Mouse (Mus musculus): Measurements from ENCODE around the gene Cd80. TPM values are rescaled to one million over a fixed set of nuclear protein-coding genes. Genes with fewer than 3 reads are reported as not detected.

Cd80 gene
- total and polyA plus RNA-seq, 2 experiments from 2014 or later = 0.33 TPM

GRCm38 (mm10) chr16:38478296-38478695 is 22.9 kb downstream of the Cd80 start:
- Histone ChIP-seq H3K27me3 (ENCODE audit: insufficient read depth, low read length) (no peaks in the 10 kb centered on the region), H3K4me2 (ENCODE audit: low read depth, low read length, poor library complexity, severe bottlenecking) (no peak overlapping the region), H3K4me3 (ENCODE audit: low read depth, low read length) (no peak overlapping the region), H3K9ac (replicated peaks; ENCODE audit: low read length, poor library complexity, severe bottlenecking) (no peak overlapping the region), H3K9me3 (ENCODE audit: low read length) (no peaks in the 10 kb centered on the region), H3K27ac (ENCODE audit: low read depth, low read length) (no peak overlapping the region), H3K36me3 (ENCODE audit: insufficient read depth, low read length) (no peaks in the 10 kb centered on the region), H3K4me1 (ENCODE audit: insufficient read depth, low read length) (no peaks in the 10 kb centered on the region)
- 94% methylated on average over 3 of the region's 3 CpGs for WGBS
- no peak for DNase-seq (ENCODE audit: low spot score)
- no peak for TF ChIP-seq CTCF (IDR thresholded peaks at IDR 0.05)
- no peak for ATAC-seq (ENCODE audit: low FRiP score)

GRCm38 (mm10) chr16:38481327-38481726 is 26.0 kb downstream of the Cd80 start:
- Histone ChIP-seq H3K4me1 (ENCODE audit: insufficient read depth, low read length) (no peaks in the 10 kb centered on the region), H3K27ac (ENCODE audit: low read depth, low read length) (no peak overlapping the region), H3K9ac (replicated peaks; ENCODE audit: low read length, poor library complexity, severe bottlenecking) (no peak overlapping the region), H3K9me3 (ENCODE audit: low read length) (no peaks in the 10 kb centered on the region), H3K27me3 (ENCODE audit: insufficient read depth, low read length) (0 out of 2 replicates have a peak, but pooled peaks cover 3% of the 10 kb centered on the region), H3K4me2 (ENCODE audit: low read depth, low read length, poor library complexity, severe bottlenecking) (no peak overlapping the region), H3K4me3 (ENCODE audit: low read depth, low read length) (no peak overlapping the region), H3K36me3 (ENCODE audit: insufficient read depth, low read length) (no peaks in the 10 kb centered on the region)
- DNase-seq (ENCODE audit: low spot score) (no peak), ATAC-seq (ENCODE audit: low FRiP score) (no peak)
- WGBS = 84% methylated on average over 4 of the region's 4 CpGs
- no peak for TF ChIP-seq CTCF (IDR thresholded peaks at IDR 0.05)

GRCm38 (mm10) chr16:38482780-38483562 is 27.6 kb downstream of the Cd80 start:
- H3K9me3 ChIP-seq (ENCODE audit: low read length) = no peaks in the 10 kb centered on the region
- H3K36me3 ChIP-seq (ENCODE audit: insufficient read depth, low read length) = no peaks in the 10 kb centered on the region
- peak overlapping the region; percentile 36 for H3K4me2 ChIP-seq (ENCODE audit: low read depth, low read length, poor library complexity, severe bottlenecking)
- WGBS = 20% methylated on average over 32 of the region's 32 CpGs
- peak; percentile 64 for TF ChIP-seq CTCF (IDR thresholded peaks at IDR 0.05)
- H3K4me3 ChIP-seq (ENCODE audit: low read depth, low read length) = peak overlapping the region; percentile 22
- ATAC-seq (ENCODE audit: low FRiP score) (peak; percentile 54; the same call in 1 of the 2 replicates), DNase-seq (ENCODE audit: low spot score) (peak; percentile 46)
- H3K27me3 ChIP-seq (ENCODE audit: insufficient read depth, low read length) = 0 out of 2 replicates have a peak, but pooled peaks cover 3% of the 10 kb centered on the region
- no peak overlapping the region for H3K27ac ChIP-seq (ENCODE audit: low read depth, low read length)
- no peak overlapping the region for H3K9ac ChIP-seq (replicated peaks; ENCODE audit: low read length, poor library complexity, severe bottlenecking)
- no peaks in the 10 kb centered on the region for H3K4me1 ChIP-seq (ENCODE audit: insufficient read depth, low read length)

- Histone ChIP-seq H3K36me3 (ENCODE audit: insufficient read depth, low read length) (no peaks in the 10 kb centered on the region), H3K4me3 (ENCODE audit: low read depth, low read length) (peak overlapping the region; percentile 22), H3K4me2 (ENCODE audit: low read depth, low read length, poor library complexity, severe bottlenecking) (peak overlapping the region; percentile 36), H3K27ac (ENCODE audit: low read depth, low read length) (no peak overlapping the region), H3K4me1 (ENCODE audit: insufficient read depth, low read length) (no peaks in the 10 kb centered on the region), H3K9me3 (ENCODE audit: low read length) (no peaks in the 10 kb centered on the region), H3K9ac (replicated peaks; ENCODE audit: low read length, poor library complexity, severe bottlenecking) (no peak overlapping the region), H3K27me3 (ENCODE audit: insufficient read depth, low read length) (0 out of 2 replicates have a peak, but pooled peaks cover 3% of the 10 kb centered on the region)
- DNase-seq (ENCODE audit: low spot score) (no peak), ATAC-seq (ENCODE audit: low FRiP score) (0 out of 2 replicates have a peak, but pooled peaks have one; percentile 27)
- no peak for TF ChIP-seq CTCF (IDR thresholded peaks at IDR 0.05)
- WGBS = 46% methylated on average over 36 of the region's 42 CpGs
These were observed 28.4 kb downstream of the Cd80 start for GRCm38 (mm10) chr16:38483582-38484309.

- no peak overlapping the region for H3K27ac ChIP-seq (ENCODE audit: low read depth, low read length)
- H3K9me3 ChIP-seq (ENCODE audit: low read length) = no peaks in the 10 kb centered on the region
- no peak for TF ChIP-seq CTCF (IDR thresholded peaks at IDR 0.05)
- no peak overlapping the region for H3K4me3 ChIP-seq (ENCODE audit: low read depth, low read length)
- ATAC-seq (ENCODE audit: low FRiP score) (no peak), DNase-seq (ENCODE audit: low spot score) (no peak)
- WGBS = 88% methylated on average over 3 of the region's 3 CpGs
- H3K9ac ChIP-seq (replicated peaks; ENCODE audit: low read length, poor library complexity, severe bottlenecking) = no peak overlapping the region
- H3K4me2 ChIP-seq (ENCODE audit: low read depth, low read length, poor library complexity, severe bottlenecking) = no peak overlapping the region
- H3K27me3 ChIP-seq (ENCODE audit: insufficient read depth, low read length) = no peaks in the 10 kb centered on the region
- peaks cover 5% of the 10 kb centered on the region; the same call in 1 of the 2 replicates for H3K36me3 ChIP-seq (ENCODE audit: insufficient read depth, low read length)
- no peaks in the 10 kb centered on the region for H3K4me1 ChIP-seq (ENCODE audit: insufficient read depth, low read length)
These were observed 37.2 kb downstream of the Cd80 start for GRCm38 (mm10) chr16:38492551-38492950.

- ATAC-seq (ENCODE audit: low FRiP score) = no peak
- peak; percentile 39 for DNase-seq (ENCODE audit: low spot score)
- Histone ChIP-seq H3K27me3 (ENCODE audit: insufficient read depth, low read length) (no peaks in the 10 kb centered on the region), H3K36me3 (ENCODE audit: insufficient read depth, low read length) (peaks cover 16% of the 10 kb centered on the region; the same call in 1 of the 2 replicates), H3K4me3 (ENCODE audit: low read depth, low read length) (no peak overlapping the region), H3K27ac (ENCODE audit: low read depth, low read length) (no peak overlapping the region), H3K9me3 (ENCODE audit: low read length) (no peaks in the 10 kb centered on the region), H3K4me2 (ENCODE audit: low read depth, low read length, poor library complexity, severe bottlenecking) (no peak overlapping the region), H3K4me1 (ENCODE audit: insufficient read depth, low read length) (no peaks in the 10 kb centered on the region), H3K9ac (replicated peaks; ENCODE audit: low read length, poor library complexity, severe bottlenecking) (no peak overlapping the region)
- 92% methylated on average over 10 of the region's 10 CpGs for WGBS
- TF ChIP-seq CTCF (IDR thresholded peaks at IDR 0.05) = peak; percentile 52
These were observed 38.5 kb downstream of the Cd80 start for GRCm38 (mm10) chr16:38493890-38494289.
